Mouse (Mus musculus) liver, adult 2 months (tissue): ENCODE measurements around the gene Wnt3a.

Source experiments
- CTCF ChIP-seq: fragments of 200-500 bp; IDR thresholded peaks from 2 replicates; pipeline ENCODE4 v1.5.1; 2011; ENCODE audit warnings: low read depth, low read length, control low read depth
- POLR2A ChIP-seq: fragments of 200-500 bp; IDR thresholded peaks from 2 replicates; pipeline ENCODE4 v1.6.1; 2011; ENCODE audit warnings: low read length, control low read depth; ENCODE audit not compliant: insufficient read depth; ENCODE audit errors: extremely low read depth

- no peak for TF ChIP-seq CTCF
- TF ChIP-seq POLR2A: no peak
Observed at GRCm38 (mm10) chr11:59222306-59222705, 68.2 kb downstream of the Wnt3a start.
